Mouse (Mus musculus) inflammation-experienced regulatory T-cells (primary cell): ENCODE data around the gene Tbc1d20. TPM values are rescaled to one million over a fixed set of nuclear protein-coding genes. Genes with fewer than 3 reads are reported as not detected.

Experiments
- polyA plus RNA-seq, 2 experiments: library from polyadenylated mRNA; unstranded; fragments of 100-300 nt; shearing (Covaris generic); gene quantifications; one replicate each; pipeline ENCODE4 v1.2.1; 2017

Tbc1d20 gene
- 10 to 100 TPM; 57.5 to 70.2 TPM for polyA plus RNA-seq

GRCm38 (mm10) chr2:152293727-152294475 lies at the start of gene Tbc1d20:
TSS of gene Tbc1d20 (plus strand) at chr2:152293828.

GRCm38 (mm10) chr2:152332101-152332825 lies 38.6 kb downstream of the Tbc1d20 start, which contains the start of gene Rbck1:
TSS of gene Rbck1 (minus strand) at chr2:152332653.

GRCm38 (mm10) chr2:152343329-152344213 lies 49.9 kb downstream of the Tbc1d20 start, which contains the start of gene Trib3:
TSS of gene Trib3 (minus strand) at chr2:152344032.

Other genes with a start within 250 kb of the Tbc1d20 start
- gene Scrt2, start 212.3 kb upstream of the Tbc1d20 start, polyA plus RNA-seq = not detected
- gene Srxn1, start 188.3 kb upstream of the Tbc1d20 start, polyA plus RNA-seq = 1 to 10 TPM; 4.2 to 5.5 TPM
- not detected for gene Tcf15, start 150.3 kb upstream of the Tbc1d20 start, polyA plus RNA-seq
- 10 to 100 TPM; 33.2 to 35.6 TPM for gene Csnk2a1, start 67.0 kb upstream of the Tbc1d20 start, polyA plus RNA-seq
- gene Rbck1, start 38.8 kb downstream of the Tbc1d20 start, polyA plus RNA-seq = 100 to 1,000 TPM; 268 to 303 TPM
- gene Trib3, start 50.2 kb downstream of the Tbc1d20 start, polyA plus RNA-seq = 1 to 10 TPM; 2.4 to 2.8 TPM
- 1 to 10 TPM in 1 of 2 experiments, not detected in 1; 1.7 TPM for gene Nrsn2, start 82.8 kb downstream of the Tbc1d20 start, polyA plus RNA-seq
- gene Sox12, start 104.2 kb downstream of the Tbc1d20 start, polyA plus RNA-seq = 1 to 10 TPM in 1 of 2 experiments, under 1 TPM in 1; 0.96 to 1.0 TPM
- 1 to 10 TPM; 3.2 to 5.2 TPM for gene Zcchc3, start 121.2 kb downstream of the Tbc1d20 start, polyA plus RNA-seq
- under 1 TPM in 1 of 2 experiments, not detected in 1; 0.32 TPM for gene 6820408C15Rik, start 121.8 kb downstream of the Tbc1d20 start, polyA plus RNA-seq
- gene Defb23, start 170.8 kb downstream of the Tbc1d20 start, polyA plus RNA-seq = not detected
- gene Defb20, start 183.2 kb downstream of the Tbc1d20 start, polyA plus RNA-seq = not detected
- gene Defb22, start 196.3 kb downstream of the Tbc1d20 start, polyA plus RNA-seq = under 1 TPM in 1 of 2 experiments, not detected in 1; 0.93 TPM
- gene Defb26, start 217.9 kb downstream of the Tbc1d20 start, polyA plus RNA-seq = not detected
- gene Defb28, start 224.4 kb downstream of the Tbc1d20 start, polyA plus RNA-seq = not detected
- gene Defb29, start 246.3 kb downstream of the Tbc1d20 start, polyA plus RNA-seq = not detected